Mouse (Mus musculus) kidney, adult 2 months (tissue): ENCODE measurements at regions not wholly inside any gene's neighbourhood (a gene's known extent, or its start where the extent isn't known, plus 50 kb on each side); places are given as distances from the start of the nearest gene placed in this dataset.

Experiments
- CTCF ChIP-seq: fragments of 200-500 bp; conservative IDR thresholded peaks from 2 replicates; pipeline ENCODE4 v1.5.1; 2011; ENCODE audit warnings: low read depth, mild to moderate bottlenecking, control low read depth, low read length, moderate library complexity, mixed read lengths; ENCODE audit not compliant: insufficient read depth, insufficient read length
- POLR2A ChIP-seq: fragments of 200-500 bp; IDR thresholded peaks from one replicate; pipeline ENCODE4 v1.6.1; 2011; ENCODE audit warnings: low read depth, low read length, control low read depth

DNA sequence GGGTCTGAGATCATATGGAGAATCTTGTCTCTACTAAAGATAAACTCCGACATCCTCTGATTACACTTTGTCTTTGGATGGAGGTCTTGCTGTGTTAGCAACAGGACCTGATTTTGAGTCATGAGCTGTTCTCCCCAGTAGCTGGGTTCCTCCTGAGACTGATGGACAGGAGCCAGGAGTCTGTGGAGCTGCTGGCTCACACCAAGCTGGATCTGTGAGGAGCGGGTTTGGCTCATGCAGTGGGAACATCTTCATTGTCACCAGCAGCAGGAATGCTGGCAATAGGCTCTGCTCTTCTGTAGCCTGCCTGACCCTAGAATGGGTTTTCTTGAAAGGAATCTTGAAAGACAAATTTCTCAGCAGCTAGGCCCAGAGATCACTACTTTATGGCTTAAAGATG is 524.2 kb upstream of the Id2 start:
- TF ChIP-seq CTCF (no peak), POLR2A (no peak)
